Mouse (Mus musculus) cerebellum, adult 8-10 months (tissue): ENCODE results near the gene Serpind1.
A peak's percentile ranks its signal among the peaks of the same experiment; 100 is the strongest.

Experiments used
- DNase-seq: peaks from one replicate; pipeline ENCODE4 v3.0.0; 2022

Gene Serpind1

GRCm38 (mm10) chr16:17331116-17331515 lies at the start of gene Serpind1:
Gene Serpind1 (plus strand): TSS chr16:17331371.
- DNase-seq = no peak

GRCm38 (mm10) chr16:17283151-17283550 lies 48.0 kb upstream of the Serpind1 start:
- DNase-seq = no peak

DNA sequence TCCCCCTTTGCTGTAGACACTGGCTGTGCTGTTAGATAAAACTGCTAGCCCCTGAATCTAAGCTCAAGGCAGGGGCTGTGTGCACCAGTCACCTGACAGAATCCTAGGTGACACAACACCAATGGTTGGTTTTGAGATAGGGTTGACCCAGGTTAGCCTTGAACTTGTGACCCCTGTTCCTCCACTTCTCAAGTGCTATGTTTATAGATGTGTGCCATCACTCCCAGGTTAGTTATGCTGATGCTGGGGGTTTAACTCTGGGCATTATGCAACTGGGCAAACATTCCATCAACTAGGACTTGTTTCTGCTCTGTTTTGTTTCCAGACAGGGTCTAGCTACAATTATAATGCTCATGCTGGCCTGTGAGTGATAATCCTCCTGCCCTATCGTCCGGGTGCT lies 44.1 kb upstream of the Serpind1 start:
- no peak for DNase-seq

- no peak for DNase-seq
Observed at GRCm38 (mm10) chr16:17291016-17291415, 40.2 kb upstream of the Serpind1 start.

DNA sequence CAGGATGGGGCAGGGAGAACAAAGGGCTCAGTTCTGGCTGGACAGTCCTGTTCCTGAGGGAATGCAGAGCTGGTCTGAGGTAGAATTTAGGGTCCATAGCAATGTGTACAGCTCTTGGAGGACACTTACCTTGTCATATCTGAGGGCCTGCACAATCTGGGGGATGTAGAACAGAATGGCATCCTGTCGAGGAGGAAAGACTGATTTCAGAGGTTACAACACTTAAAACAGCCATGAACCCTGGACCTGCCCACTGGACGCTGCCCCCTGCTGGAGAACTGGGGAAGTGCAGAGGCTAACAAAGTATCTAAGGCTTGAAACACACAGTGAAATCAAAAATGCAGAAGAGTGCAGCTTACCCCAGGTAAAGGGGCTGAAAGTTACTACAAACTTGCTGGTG lies 38.4 kb upstream of the Serpind1 start:
- peak; percentile 69 for DNase-seq

DNA sequence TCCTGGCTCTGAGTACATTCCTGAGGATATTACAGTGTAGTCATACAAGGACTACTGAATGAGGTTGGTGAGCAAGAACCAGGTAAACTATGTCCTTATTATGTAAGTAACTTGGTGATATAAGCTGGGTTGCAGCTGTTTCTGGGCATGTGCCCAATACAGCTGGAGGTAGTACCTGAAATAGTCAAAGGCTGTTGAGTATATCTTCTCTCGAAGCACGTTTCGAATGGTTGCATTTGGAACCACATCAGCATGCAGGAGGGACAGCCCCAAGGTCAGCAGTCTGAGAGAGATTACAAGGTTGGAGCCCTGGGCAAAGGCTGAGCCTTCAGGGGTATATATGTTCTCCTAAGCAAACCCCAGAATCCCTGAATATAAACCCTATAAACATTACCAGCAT lies 30.4 kb upstream of the Serpind1 start:
- DNase-seq = no peak

- no peak for DNase-seq
Observed at GRCm38 (mm10) chr16:17303521-17304245, 27.5 kb upstream of the Serpind1 start.

DNA sequence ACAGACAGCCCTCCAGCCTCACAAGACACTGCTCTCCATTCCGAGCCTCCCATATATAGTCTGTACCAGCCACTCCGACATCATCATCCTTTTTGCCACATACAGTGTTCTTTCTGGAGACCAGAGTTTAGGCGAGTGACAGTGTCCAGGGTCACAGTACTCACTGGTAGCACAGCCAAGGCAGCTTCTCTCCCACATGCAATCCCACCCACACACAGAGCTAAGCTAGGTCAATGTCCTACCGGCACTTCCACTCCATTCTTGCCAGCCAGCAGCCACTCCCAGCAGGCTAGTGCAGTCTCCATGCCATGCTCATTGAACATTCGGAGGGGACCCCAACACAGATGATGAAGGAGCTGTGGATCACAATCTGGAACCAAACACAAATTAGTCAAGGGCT lies 23.7 kb upstream of the Serpind1 start:
- no peak for DNase-seq

- no peak for DNase-seq
Observed at GRCm38 (mm10) chr16:17309036-17309435, 22.1 kb upstream of the Serpind1 start.

DNA sequence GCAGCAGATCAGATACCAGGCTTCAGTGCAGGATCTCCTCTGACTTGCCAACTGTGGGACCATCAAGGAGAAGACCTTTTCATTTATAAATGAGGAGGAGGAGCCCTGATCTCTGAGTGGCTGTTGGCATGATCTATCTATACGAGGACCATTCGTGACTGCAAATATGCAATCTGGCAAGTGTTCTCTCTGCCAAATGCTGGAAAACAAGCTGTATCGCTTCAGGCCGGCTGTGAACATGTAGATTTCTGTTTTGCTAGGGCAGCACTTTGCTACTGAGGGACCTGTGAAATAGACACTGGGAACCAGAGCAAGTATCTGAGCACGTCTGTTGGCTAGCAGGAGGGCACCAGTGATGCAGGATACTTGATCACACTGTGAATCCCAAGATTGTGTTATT lies 18.6 kb upstream of the Serpind1 start:
- DNase-seq = no peak

DNA sequence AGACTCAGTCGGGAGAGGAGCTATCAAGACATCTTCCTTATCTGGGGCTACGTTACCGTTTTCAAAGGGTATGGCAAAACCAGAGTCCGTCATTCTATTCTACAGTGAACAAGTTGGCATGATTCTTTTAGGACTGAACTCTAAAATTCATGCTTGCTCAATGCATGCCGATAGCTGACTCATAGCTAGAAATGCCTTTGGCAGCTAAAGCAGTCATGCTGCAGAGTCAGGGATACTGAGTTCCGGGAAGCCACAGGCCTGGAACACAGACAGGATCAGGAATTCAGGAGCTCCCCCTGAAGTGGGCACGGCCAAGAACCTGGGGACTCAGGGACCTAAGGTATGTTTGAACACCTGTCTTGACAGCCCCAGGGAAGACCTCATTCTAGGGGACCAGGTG lies 14.6 kb upstream of the Serpind1 start:
- DNase-seq = no peak

- DNase-seq = peak; percentile 16
Observed at GRCm38 (mm10) chr16:17321481-17321880, 9.7 kb upstream of the Serpind1 start.

DNA sequence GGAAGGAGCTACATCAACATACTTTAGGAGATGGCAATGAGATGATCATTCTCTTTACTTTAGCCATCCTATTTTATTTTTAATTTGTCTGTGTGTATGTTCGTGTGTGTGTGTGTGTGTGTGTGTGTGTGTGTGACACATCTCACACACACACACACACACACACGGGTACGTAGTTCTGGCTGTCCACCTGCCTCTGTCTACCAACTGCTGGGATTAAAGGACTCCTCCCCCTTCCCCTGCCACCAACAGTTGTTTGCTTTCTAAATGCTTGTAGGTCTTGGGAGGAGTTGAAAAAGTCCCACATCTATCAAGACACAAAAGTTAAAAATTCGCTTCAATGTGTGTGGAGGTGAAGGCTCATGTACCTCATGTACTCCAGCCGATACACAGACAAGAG lies 6.4 kb upstream of the Serpind1 start:
- DNase-seq = no peak

- DNase-seq = no peak
Observed at GRCm38 (mm10) chr16:17326064-17326463, 5.1 kb upstream of the Serpind1 start.

- no peak for DNase-seq
Observed at GRCm38 (mm10) chr16:17329848-17330570, 1.2 kb upstream of the Serpind1 start.

- no peak for DNase-seq
Observed at GRCm38 (mm10) chr16:17331855-17332254, 684 bp downstream of the Serpind1 start.

- DNase-seq = no peak
Observed at GRCm38 (mm10) chr16:17334574-17334973, 3.4 kb downstream of the Serpind1 start.

- no peak for DNase-seq
Observed at GRCm38 (mm10) chr16:17336089-17336488, 4.9 kb downstream of the Serpind1 start.

DNA sequence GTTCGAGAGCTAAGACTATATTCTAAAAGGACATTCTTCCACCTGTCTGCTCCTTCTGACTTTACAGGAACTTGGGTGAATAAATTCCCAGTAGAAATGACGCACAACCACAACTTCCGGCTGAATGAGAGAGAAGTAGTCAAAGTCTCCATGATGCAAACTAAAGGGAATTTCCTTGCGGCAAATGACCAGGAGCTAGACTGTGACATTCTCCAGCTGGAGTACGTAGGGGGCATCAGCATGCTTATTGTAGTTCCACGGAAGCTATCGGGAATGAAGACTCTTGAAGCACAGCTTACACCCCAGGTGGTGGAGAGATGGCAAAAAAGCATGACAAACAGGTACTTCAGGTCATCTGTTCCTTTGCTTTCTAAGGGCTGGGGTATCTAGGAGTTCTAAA lies 8.5 kb downstream of the Serpind1 start:
- no peak for DNase-seq

DNA sequence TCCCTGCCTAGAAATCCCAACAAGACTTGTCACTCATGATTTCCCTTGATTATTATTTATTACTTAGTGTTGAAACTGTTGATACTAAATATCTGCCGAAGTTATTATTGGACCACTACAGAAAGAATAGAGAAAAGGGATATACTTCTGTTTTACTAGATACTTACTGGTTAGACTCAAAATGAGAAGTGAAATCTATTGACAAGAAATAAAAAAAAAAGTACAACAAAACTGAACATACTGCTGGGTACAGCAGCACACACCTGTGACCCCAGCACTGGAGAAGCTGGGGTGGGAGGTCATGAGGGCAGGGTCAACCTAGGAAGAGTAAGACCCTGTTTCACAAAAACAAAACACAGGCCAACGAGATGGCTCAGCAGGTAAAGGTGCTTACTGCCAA lies 9.5 kb downstream of the Serpind1 start:
- no peak for DNase-seq

DNA sequence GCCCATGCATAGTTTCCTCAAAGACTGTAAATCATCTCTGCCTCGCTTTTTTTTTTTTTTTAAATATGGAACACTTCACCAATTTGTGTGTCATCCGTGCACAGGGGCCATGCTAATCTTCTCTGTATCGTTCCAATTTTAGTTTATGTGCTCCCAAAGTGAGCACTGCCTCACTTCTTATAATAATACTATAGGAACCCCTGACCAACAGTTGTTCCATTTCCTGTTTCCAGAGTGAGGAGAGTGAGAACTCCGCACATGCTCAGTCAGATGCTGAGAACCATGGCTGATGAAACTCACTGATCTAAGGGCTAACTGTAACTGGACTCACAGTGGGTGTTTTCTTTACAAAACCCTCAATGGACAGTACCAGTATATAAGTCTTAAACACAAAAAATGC lies 10.7 kb downstream of the Serpind1 start:
- no peak for DNase-seq

- DNase-seq = no peak
Observed at GRCm38 (mm10) chr16:17345141-17345812, 14.1 kb downstream of the Serpind1 start.

- DNase-seq = no peak
Observed at GRCm38 (mm10) chr16:17345813-17346155, 14.6 kb downstream of the Serpind1 start.

- no peak for DNase-seq
Observed at GRCm38 (mm10) chr16:17346766-17347165, 15.6 kb downstream of the Serpind1 start.
